ENCODE assay signal across 19 mouse cellular contexts in the genomic region with DNA sequence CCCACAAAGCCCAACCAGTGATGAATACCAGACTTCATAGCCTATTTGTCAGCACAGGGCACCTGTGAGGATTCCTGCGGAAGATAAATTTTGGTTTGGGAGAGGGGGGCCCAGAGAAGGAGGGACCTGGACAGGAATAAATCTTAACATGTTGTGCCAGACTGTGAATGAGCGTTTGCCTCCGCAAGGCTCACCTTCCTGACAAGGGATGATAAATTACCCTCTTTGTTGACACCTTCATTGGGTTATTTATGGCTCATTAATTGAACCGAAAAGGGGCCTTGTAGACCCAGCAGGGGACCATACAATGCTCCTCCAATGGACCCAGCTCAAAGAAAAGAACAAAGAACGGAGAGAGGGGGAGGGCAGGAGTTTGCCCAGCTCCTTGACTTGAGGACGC.
DNase-seq lines count a peak whose midpoint lies in the region; ATAC-seq lines count a peak whose summit lies in the region.
"Had no signal": no experiment of that assay in that cellular context is flagged by ENCODE, and none has a peak within 500 bp of the region (broad histone marks: within the 10 kb centered on the region; RNA-seq: fewer than 3 reads in every experiment).

No protein-coding gene starts in this region.

- H3K9me3 ChIP-seq in hindbrain, embryonic 10.5 days = no peaks in the 10 kb centered on the region
- H3K9me3 ChIP-seq in hindbrain, embryonic 14.5 days (ENCODE audit: control insufficient read depth, low read length) = no peaks in the 10 kb centered on the region
- H3K9me3 ChIP-seq in hindbrain, embryonic 13.5 days = no peaks in the 10 kb centered on the region
- H3K9me3 ChIP-seq in neural tube, embryonic 12.5 days = no peaks in the 10 kb centered on the region
- H3K9me3 ChIP-seq in forebrain, embryonic 15.5 days = no peaks in the 10 kb centered on the region
- H3K9me3 ChIP-seq: embryonic facial prominence, embryonic 10.5 days had no signal

- H3K27me3 ChIP-seq in hindbrain, embryonic 10.5 days (ENCODE audit: insufficient read depth, poor library complexity, severe bottlenecking) = peaks cover 33% of the 10 kb centered on the region
- H3K27me3 ChIP-seq in hindbrain, embryonic 14.5 days (ENCODE audit: control insufficient read depth, insufficient read depth, low read length) = no peaks in the 10 kb centered on the region
- peaks cover 17% of the 10 kb centered on the region for H3K27me3 ChIP-seq in hindbrain, embryonic 13.5 days
- no peaks in the 10 kb centered on the region for H3K27me3 ChIP-seq in neural tube, embryonic 12.5 days (replicated peaks)
- H3K27me3 ChIP-seq in forebrain, embryonic 15.5 days = no peaks in the 10 kb centered on the region

- H3K36me3 ChIP-seq in hindbrain, embryonic 10.5 days = no peaks in the 10 kb centered on the region
- no peaks in the 10 kb centered on the region for H3K36me3 ChIP-seq in hindbrain, embryonic 14.5 days (replicated peaks; ENCODE audit: control insufficient read depth, insufficient read depth)
- H3K36me3 ChIP-seq in hindbrain, embryonic 13.5 days = no peaks in the 10 kb centered on the region
- H3K36me3 ChIP-seq in neural tube, embryonic 12.5 days = no peaks in the 10 kb centered on the region
- no peaks in the 10 kb centered on the region for H3K36me3 ChIP-seq in forebrain, embryonic 15.5 days
- H3K36me3 ChIP-seq: embryonic facial prominence, embryonic 10.5 days; G1E had no signal

- H3K4me3 ChIP-seq in hindbrain, embryonic 10.5 days = no peak overlapping the region
- no peak overlapping the region for H3K4me3 ChIP-seq in hindbrain, embryonic 14.5 days (replicated peaks; ENCODE audit: low read length)
- H3K4me3 ChIP-seq in hindbrain, embryonic 13.5 days = no peak overlapping the region
- H3K4me3 ChIP-seq in neural tube, embryonic 12.5 days = no peak overlapping the region
- no peak overlapping the region for H3K4me3 ChIP-seq in forebrain, embryonic 15.5 days
- H3K4me3 ChIP-seq: embryonic facial prominence, embryonic 10.5 days; layer of hippocampus, adult 2 months had no signal

- H3K27ac ChIP-seq in hindbrain, embryonic 10.5 days = no peak overlapping the region
- no peak overlapping the region for H3K27ac ChIP-seq in hindbrain, embryonic 14.5 days
- peak overlapping the region; percentile 60; the same call in 1 of the 2 replicates for H3K27ac ChIP-seq in hindbrain, embryonic 13.5 days
- H3K27ac ChIP-seq in neural tube, embryonic 12.5 days = no peak overlapping the region
- H3K27ac ChIP-seq in forebrain, embryonic 15.5 days (replicated peaks) = no peak overlapping the region
- H3K27ac ChIP-seq: embryonic facial prominence, embryonic 10.5 days; layer of hippocampus, adult 2 months had no signal

- WGBS in hindbrain, embryonic 10.5 days = 28% methylated on average over 6 of the region's 6 CpGs
- WGBS in hindbrain, embryonic 14.5 days = 10% methylated on average over 6 of the region's 6 CpGs
- WGBS in hindbrain, embryonic 13.5 days = 12% methylated on average over 6 of the region's 6 CpGs
- 7% methylated on average over 6 of the region's 6 CpGs for WGBS in neural tube, embryonic 12.5 days
- WGBS in forebrain, embryonic 15.5 days = 9% methylated on average over 6 of the region's 6 CpGs

- H3K4me1 ChIP-seq in hindbrain, embryonic 10.5 days (replicated peaks) = peaks cover 17% of the 10 kb centered on the region
- H3K4me1 ChIP-seq in hindbrain, embryonic 14.5 days (replicated peaks; ENCODE audit: control insufficient read depth, insufficient read depth, low read length) = no peaks in the 10 kb centered on the region
- H3K4me1 ChIP-seq in hindbrain, embryonic 13.5 days (replicated peaks) = peaks cover 23% of the 10 kb centered on the region
- peaks cover 19% of the 10 kb centered on the region for H3K4me1 ChIP-seq in neural tube, embryonic 12.5 days
- H3K4me1 ChIP-seq in forebrain, embryonic 15.5 days = peaks cover 1% of the 10 kb centered on the region

- peak; percentile 49 for DNase-seq in hindbrain, embryonic 10.5 days (ENCODE audit: low spot score)
- DNase-seq in hindbrain, embryonic 14.5 days (ENCODE audit: low spot score) = no peak
- DNase-seq in embryo, embryonic 10 days (ENCODE audit: low spot score) = peak; percentile 73
- DNase-seq in adrenal gland, adult 2 months = no peak
- no peak for DNase-seq in layer of hippocampus, adult 11-12 months (ENCODE audit: low spot score)
- DNase-seq: cerebellum, adult 9-11 months; heart, postnatal 4 days; kidney, adult 2 months; lung, postnatal 10 days; thymus, postnatal 25 days had no signal

- no peak overlapping the region for H3K9ac ChIP-seq in hindbrain, embryonic 14.5 days
- H3K9ac ChIP-seq in hindbrain, embryonic 13.5 days = no peak overlapping the region
- H3K9ac ChIP-seq in neural tube, embryonic 12.5 days = no peak overlapping the region
- no peak overlapping the region for H3K9ac ChIP-seq in forebrain, embryonic 15.5 days (replicated peaks)

- no peak overlapping the region for H3K4me2 ChIP-seq in hindbrain, embryonic 14.5 days (replicated peaks)
- no peak overlapping the region for H3K4me2 ChIP-seq in hindbrain, embryonic 13.5 days
- H3K4me2 ChIP-seq in neural tube, embryonic 12.5 days (replicated peaks) = peak overlapping the region; percentile 2; the same call in 1 of the 2 replicates
- H3K4me2 ChIP-seq in forebrain, embryonic 15.5 days (replicated peaks) = no peak overlapping the region
- H3K4me2 ChIP-seq: heart, embryonic 11.5 days had no signal

- ATAC-seq in hindbrain, embryonic 14.5 days (ENCODE audit: low FRiP score) = no peak
- ATAC-seq in hindbrain, embryonic 13.5 days (ENCODE audit: low FRiP score) = peak; percentile 49; the same call in 1 of the 2 replicates
- peak; percentile 68 for ATAC-seq in neural tube, embryonic 12.5 days (ENCODE audit: low FRiP score, low read depth)
- no peak for ATAC-seq in forebrain, embryonic 15.5 days (replicated peaks)
- ATAC-seq: CD4-positive, CD25-positive, alpha-beta regulatory T cell, adult 4 months; forebrain, embryonic 16.5 days had no signal

Comparison
In these comparisons a context has a peak if more than half of its experiments do, and no peak if none do; other contexts are left out.
1. DNase-seq: peak in hindbrain, embryonic 10.5 days (single experiment) and embryo, embryonic 10 days (single experiment); none in hindbrain, embryonic 14.5 days (single experiment), adrenal gland, adult 2 months (single experiment) and layer of hippocampus, adult 11-12 months (single experiment).
2. ATAC-seq: peak in hindbrain, embryonic 13.5 days (single experiment) and neural tube, embryonic 12.5 days (single experiment); none in hindbrain, embryonic 14.5 days (single experiment) and forebrain, embryonic 15.5 days (single experiment).